In the genomic region with DNA sequence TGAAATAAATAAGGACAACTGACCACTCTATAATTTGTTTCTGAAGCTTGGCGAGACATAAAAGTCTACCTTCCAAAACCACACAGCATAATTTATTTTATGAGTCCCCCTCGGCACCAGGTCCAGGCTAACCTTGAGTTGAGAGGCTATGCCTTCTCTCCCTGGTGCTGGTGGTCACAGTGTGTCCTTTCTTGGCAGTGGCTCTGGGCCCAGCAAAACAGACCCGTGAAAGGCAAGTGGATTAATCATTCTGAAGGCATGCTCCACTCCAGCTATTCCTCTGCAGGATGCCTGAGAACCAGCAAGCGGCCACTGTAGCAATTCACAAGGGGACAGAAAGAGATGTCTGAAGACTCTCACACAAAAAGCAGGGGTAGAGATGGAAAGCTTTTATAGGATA, we compare ENCODE assay signal across 10 mouse cellular contexts.
A peak's percentile ranks its signal among the peaks of the same experiment; 100 is the strongest.
DNase-seq lines count a peak whose midpoint lies in the region; ATAC-seq and TF ChIP-seq lines count a peak whose summit lies in the region.
"Had no signal": no experiment of that assay in that cellular context is flagged by ENCODE, and none has a peak within 500 bp of the region (broad histone marks: within the 10 kb centered on the region; RNA-seq: fewer than 3 reads in every experiment).

No protein-coding gene starts in this region.

- no peak overlapping the region for H3K9ac ChIP-seq in neural tube, embryonic 15.5 days (replicated peaks)
- H3K9ac ChIP-seq: liver, embryonic 14.5 days had no signal

- H3K36me3 ChIP-seq in neural tube, embryonic 15.5 days = no peaks in the 10 kb centered on the region
- H3K36me3 ChIP-seq: G1E had no signal

- DNase-seq in heart, postnatal 36 days = peak; percentile 7 to 8
- DNase-seq in heart, postnatal 14 days = no peak
- peak; percentile 52 for DNase-seq in brain, embryonic 14.5 days (ENCODE audit: low read depth)
- peak; percentile 14 for DNase-seq in forelimb bud, embryonic 11.5 days (ENCODE audit: low read depth, low spot score)
- peak; percentile 29 to 31 for DNase-seq in left cerebral cortex, postnatal 10 days (ENCODE audit: extremely low spot score in 1 of 2, low spot score in 2 of 2)
- DNase-seq in T-cell, adult 2 months (ENCODE audit: low spot score) = no peak
- no peak for DNase-seq in thymus, postnatal 0 days (ENCODE audit: low spot score)

- H3K9me3 ChIP-seq in neural tube, embryonic 15.5 days (replicated peaks) = no peaks in the 10 kb centered on the region

- ATAC-seq in neural tube, embryonic 15.5 days (ENCODE audit: low FRiP score) = peak; percentile 89

- 0 out of 2 replicates have a peak, but pooled peaks have one; percentile 8 for TF ChIP-seq CTCF in brain, embryonic 14.5 days (IDR thresholded peaks at IDR 0.05; ENCODE audit: borderline replicate concordance, extremely low read depth, insufficient read depth, insufficient read length)

- WGBS in neural tube, embryonic 15.5 days = 23% methylated on average over 4 of the region's 4 CpGs

- H3K4me3 ChIP-seq in neural tube, embryonic 15.5 days (replicated peaks) = no peak overlapping the region

- intact Hi-C loops in heart, postnatal 36 days (cut with DNase I) = no loop called here
- intact Hi-C loops in heart, postnatal 14 days (cut with DNase I) = no loop called here
- intact Hi-C loops in left cerebral cortex, postnatal 10 days (cut with DNase I) = no loop called here

- TF ChIP-seq POLR2A in brain, embryonic 14.5 days (IDR thresholded peaks at IDR 0.05; ENCODE audit: borderline replicate concordance, extremely low read depth, insufficient read depth, insufficient read length, poor library complexity, severe bottlenecking) = no peak

- peaks cover 22% of the 10 kb centered on the region for H3K4me1 ChIP-seq in neural tube, embryonic 15.5 days

- peak overlapping the region; percentile 60 for H3K27ac ChIP-seq in neural tube, embryonic 15.5 days (replicated peaks)
- H3K27ac ChIP-seq: liver, embryonic 14.5 days had no signal

- no peak overlapping the region for H3K4me2 ChIP-seq in neural tube, embryonic 15.5 days

- H3K27me3 ChIP-seq in neural tube, embryonic 15.5 days (replicated peaks) = no peaks in the 10 kb centered on the region

Comparison
In these comparisons a context has a peak if more than half of its experiments do, and no peak if none do; other contexts are left out.
1. DNase-seq: peak in heart, postnatal 36 days (2 of 2), brain, embryonic 14.5 days (single experiment), forelimb bud, embryonic 11.5 days (single experiment) and left cerebral cortex, postnatal 10 days (2 of 2); none in heart, postnatal 14 days (0 of 2), T-cell, adult 2 months (single experiment) and thymus, postnatal 0 days (single experiment).